Mouse (Mus musculus) heart, embryonic 10.5 days (tissue): ENCODE results near the gene Gm49340. TPM values are rescaled to one million over a fixed set of nuclear protein-coding genes. Genes with fewer than 3 reads are reported as not detected.
A peak's percentile ranks its signal among the peaks of the same experiment; 100 is the strongest.
"Not testable (repeated sequence)": the region's sequence is repeated elsewhere in the genome, so short reads cannot be mapped to it uniquely, and the experiment has no call there.

Source experiments
- DNase-seq: peaks from one replicate; pipeline ENCODE4 v3.0.0-alpha.2; 2017; ENCODE audit warnings: low spot score
- H3K27ac ChIP-seq: fragments of 300-500 bp; sonication (generic); 2 replicates; pipeline ENCODE4 v1.5.1; 2016; ENCODE audit warnings: mild to moderate bottlenecking
- H3K27me3 ChIP-seq: fragments of 300-500 bp; sonication (generic); 2 replicates; pipeline ENCODE4 v1.6.1; 2016; ENCODE audit warnings: mild to moderate bottlenecking; ENCODE audit not compliant: poor library complexity, insufficient read depth, severe bottlenecking
- H3K36me3 ChIP-seq: fragments of 300-500 bp; sonication (generic); 2 replicates; pipeline ENCODE4 v1.6.1; 2016; ENCODE audit warnings: mild to moderate bottlenecking, moderate library complexity
- H3K4me1 ChIP-seq: fragments of 300-500 bp; sonication (generic); 2 replicates; pipeline ENCODE4 v1.6.1; 2016; ENCODE audit warnings: mild to moderate bottlenecking
- H3K4me3 ChIP-seq: fragments of 300-500 bp; sonication (generic); 2 replicates; pipeline ENCODE4 v1.5.1; 2016; ENCODE audit warnings: mild to moderate bottlenecking, moderate library complexity
- H3K9me3 ChIP-seq: fragments of 300-500 bp; sonication (generic); 2 replicates; pipeline ENCODE4 v1.6.1; 2016; ENCODE audit warnings: mild to moderate bottlenecking, moderate library complexity
- whole genome bisulfite sequencing: fragments of 180-500 bp; shearing (Covaris S2); methylation state at CpG from one replicate; pipeline ENCODE4 v1.1.7; 2016; 5-methylcytosine and 5-hydroxymethylcytosine counted together
- polyA plus RNA-seq: library from polyadenylated mRNA; unstranded; fragments of >200 nt; fragmentation: Nextera tagmentation; extraction: Ambion mirVana; gene quantifications from 2 replicates; pipeline ENCODE4 v1.2.1, GENCODE M21; 2016

Gene Gm49340
- polyA plus RNA-seq: not detected in 2 replicates

GRCm38 (mm10) chr11:73329442-73329841 lies at the start of gene Gm49340, which contains the start of the genes Aspa and Spata22:
Gene Gm49340 (plus strand): TSS chr11:73329741.
Gene Aspa (minus strand): TSS chr11:73329596.
Gene Spata22 (plus strand): TSS chr11:73329741.
- Histone ChIP-seq H3K4me3 (no peak within 1 kb of the TSS), H3K4me1 (no peaks in the 10 kb centered on the region), H3K27ac (no peak within 1 kb of the TSS), H3K27me3 (no peaks in the 10 kb centered on the region), H3K36me3 (no peaks in the 10 kb centered on the region), H3K9me3 (no peaks in the 10 kb centered on the region)
- DNase-seq: no peak
- WGBS: 72% methylated on average over 27 of the region's 27 CpGs

- Histone ChIP-seq H3K36me3 (no peaks in the 10 kb centered on the region), H3K27me3 (no peaks in the 10 kb centered on the region; the same call in 1 of the 2 replicates), H3K4me1 (peaks cover 26% of the 10 kb centered on the region), H3K9me3 (no peaks in the 10 kb centered on the region), H3K4me3 (no peak overlapping the region; the same call in 1 of the 2 replicates), H3K27ac (no peak overlapping the region)
- 40% methylated on average over 5 of the region's 5 CpGs for WGBS
- no peak for DNase-seq
These were observed 48.8 kb upstream of the Gm49340 start for GRCm38 (mm10) chr11:73280710-73281109.

GRCm38 (mm10) chr11:73281528-73282027 lies 48.0 kb upstream of the Gm49340 start:
- peaks cover 26% of the 10 kb centered on the region for H3K4me1 ChIP-seq
- H3K27ac ChIP-seq: 0 out of 2 replicates have a peak overlapping the region, but pooled peaks have one; percentile 13
- no peaks in the 10 kb centered on the region for H3K36me3 ChIP-seq
- 4% methylated on average over 16 of the region's 16 CpGs for WGBS
- peak overlapping the region; percentile 49 for H3K4me3 ChIP-seq
- H3K27me3 ChIP-seq: no peaks in the 10 kb centered on the region; the same call in 1 of the 2 replicates
- no peaks in the 10 kb centered on the region for H3K9me3 ChIP-seq
- DNase-seq: peak; percentile 83

GRCm38 (mm10) chr11:73283369-73283768 lies 46.2 kb upstream of the Gm49340 start:
- H3K9me3 ChIP-seq: no peaks in the 10 kb centered on the region
- peaks cover 26% of the 10 kb centered on the region for H3K4me1 ChIP-seq
- no peak overlapping the region for H3K27ac ChIP-seq
- H3K4me3 ChIP-seq: no peak overlapping the region
- DNase-seq: no peak
- no peaks in the 10 kb centered on the region; the same call in 1 of the 2 replicates for H3K27me3 ChIP-seq
- WGBS: 45% methylated on average over 9 of the region's 9 CpGs
- no peaks in the 10 kb centered on the region for H3K36me3 ChIP-seq

GRCm38 (mm10) chr11:73283926-73284325 lies 45.6 kb upstream of the Gm49340 start:
- no peak for DNase-seq
- H3K9me3 ChIP-seq: no peaks in the 10 kb centered on the region
- H3K27ac ChIP-seq: no peak overlapping the region
- H3K27me3 ChIP-seq: no peaks in the 10 kb centered on the region; the same call in 1 of the 2 replicates
- H3K4me1 ChIP-seq: peaks cover 26% of the 10 kb centered on the region
- no peaks in the 10 kb centered on the region for H3K36me3 ChIP-seq
- 44% methylated on average over 1 of the region's 1 CpGs for WGBS
- no peak overlapping the region for H3K4me3 ChIP-seq

GRCm38 (mm10) chr11:73284351-73284750 lies 45.2 kb upstream of the Gm49340 start:
- DNase-seq: no peak
- Histone ChIP-seq H3K27me3 (no peaks in the 10 kb centered on the region), H3K36me3 (no peaks in the 10 kb centered on the region), H3K9me3 (no peaks in the 10 kb centered on the region), H3K27ac (no peak overlapping the region), H3K4me1 (peaks cover 26% of the 10 kb centered on the region), H3K4me3 (no peak overlapping the region)

GRCm38 (mm10) chr11:73289621-73290020 lies 39.9 kb upstream of the Gm49340 start:
- H3K27ac ChIP-seq: no peak overlapping the region
- 62% methylated on average over 1 of the region's 1 CpGs for WGBS
- H3K27me3 ChIP-seq: no peaks in the 10 kb centered on the region
- H3K4me3 ChIP-seq: no peak overlapping the region
- no peaks in the 10 kb centered on the region for H3K4me1 ChIP-seq
- H3K36me3 ChIP-seq: no peaks in the 10 kb centered on the region
- no peaks in the 10 kb centered on the region for H3K9me3 ChIP-seq
- DNase-seq: no peak

- no peak for DNase-seq
- no peaks in the 10 kb centered on the region for H3K9me3 ChIP-seq
- no peaks in the 10 kb centered on the region for H3K4me1 ChIP-seq
- 60% methylated on average over 2 of the region's 2 CpGs for WGBS
- no peaks in the 10 kb centered on the region for H3K27me3 ChIP-seq
- no peak overlapping the region for H3K4me3 ChIP-seq
- no peak overlapping the region for H3K27ac ChIP-seq
- H3K36me3 ChIP-seq: no peaks in the 10 kb centered on the region
These were observed 26.4 kb upstream of the Gm49340 start for GRCm38 (mm10) chr11:73303123-73303522.

- WGBS: 42% methylated on average over 3 of the region's 3 CpGs
- Histone ChIP-seq H3K36me3 (no peaks in the 10 kb centered on the region), H3K9me3 (no peaks in the 10 kb centered on the region), H3K27me3 (no peaks in the 10 kb centered on the region), H3K27ac (no peak overlapping the region), H3K4me1 (no peaks in the 10 kb centered on the region), H3K4me3 (no peak overlapping the region)
- no peak for DNase-seq
These were observed 13.6 kb upstream of the Gm49340 start for GRCm38 (mm10) chr11:73315961-73316360.

GRCm38 (mm10) chr11:73318581-73318980 lies 11.0 kb upstream of the Gm49340 start:
- 76% methylated on average over 2 of the region's 2 CpGs for WGBS
- not testable (repeated sequence) for H3K9me3 ChIP-seq, H3K27me3 ChIP-seq, DNase-seq, H3K36me3 ChIP-seq, H3K4me3 ChIP-seq, H3K27ac ChIP-seq, H3K4me1 ChIP-seq

GRCm38 (mm10) chr11:73321064-73321463 lies 8.5 kb upstream of the Gm49340 start:
- 89% methylated on average over 13 of the region's 13 CpGs for WGBS
- H3K9me3 ChIP-seq, H3K4me3 ChIP-seq, H3K27ac ChIP-seq, H3K4me1 ChIP-seq, H3K36me3 ChIP-seq, DNase-seq, H3K27me3 ChIP-seq: not testable (repeated sequence)

- 66% methylated on average over 9 of the region's 9 CpGs for WGBS
- Histone ChIP-seq H3K4me3 (no peak overlapping the region), H3K27me3 (no peaks in the 10 kb centered on the region), H3K36me3 (no peaks in the 10 kb centered on the region), H3K4me1 (no peaks in the 10 kb centered on the region), H3K27ac (no peak overlapping the region), H3K9me3 (no peaks in the 10 kb centered on the region)
- DNase-seq: no peak
These were observed 5.4 kb upstream of the Gm49340 start for GRCm38 (mm10) chr11:73323906-73324830.

GRCm38 (mm10) chr11:73326485-73326886 lies 3.1 kb upstream of the Gm49340 start:
- DNase-seq: no peak
- no peaks in the 10 kb centered on the region for H3K36me3 ChIP-seq
- no peaks in the 10 kb centered on the region for H3K27me3 ChIP-seq
- 65% methylated on average over 12 of the region's 12 CpGs for WGBS
- no peak overlapping the region for H3K27ac ChIP-seq
- H3K9me3 ChIP-seq: no peaks in the 10 kb centered on the region
- no peaks in the 10 kb centered on the region for H3K4me1 ChIP-seq
- H3K4me3 ChIP-seq: no peak overlapping the region
